Mouse (Mus musculus) MEL (cell line): ENCODE measurements at regions not wholly inside any gene's neighbourhood (a gene's known extent, or its start where the extent isn't known, plus 50 kb on each side); places are given as distances from the start of the nearest gene placed in this dataset.

Experiments used
- CTCF ChIP-seq, 3 experiments: IDR thresholded peaks in 2 of 3; conservative IDR thresholded peaks in 1 of 3; 2 replicates each; pipeline ENCODE4 v1.5.1; 2011 to 2012; ENCODE audit warnings: low read length in 3 of 3, low read depth in 2 of 3, mild to moderate bottlenecking in 2 of 3, improper control_type of control experiment in 1 of 3, inconsistent platforms in 1 of 3, mixed read lengths in 1 of 3, moderate library complexity in 1 of 3; ENCODE audit not compliant: control insufficient read depth in 1 of 3, insufficient read depth in 1 of 3, poor library complexity in 1 of 3, severe bottlenecking in 1 of 3
- EP300 ChIP-seq, 2 experiments: IDR thresholded peaks; 2 replicates each; pipeline ENCODE4 v1.6.1; 2011; ENCODE audit warnings: improper control_type of control experiment in 2 of 2, low read length in 2 of 2, low read depth in 1 of 2, mild to moderate bottlenecking in 1 of 2
- JUND ChIP-seq: IDR thresholded peaks from 2 replicates; pipeline ENCODE4 v1.6.1; 2011; ENCODE audit warnings: low read depth, mild to moderate bottlenecking, improper control_type of control experiment, low read length
- MYC ChIP-seq: IDR thresholded peaks from 2 replicates; pipeline ENCODE4 v1.6.1; 2011; ENCODE audit warnings: low read depth, mild to moderate bottlenecking, low read length, improper control_type of control experiment, moderate library complexity
- NELFE ChIP-seq: IDR thresholded peaks from 2 replicates; pipeline ENCODE4 v1.6.1; 2011; ENCODE audit warnings: low read depth, low read length, improper control_type of control experiment
- POLR2A ChIP-seq, 2 experiments: IDR thresholded peaks; 2 replicates each; pipeline ENCODE4 v1.6.1; 2011 to 2012; ENCODE audit warnings: low read length in 2 of 2, mild to moderate bottlenecking in 2 of 2, control low read depth in 1 of 2, improper control_type of control experiment in 1 of 2, low read depth in 1 of 2, moderate library complexity in 1 of 2; ENCODE audit not compliant: control insufficient read depth in 1 of 2, insufficient read depth in 1 of 2, poor library complexity in 1 of 2
- RAD21 ChIP-seq: IDR thresholded peaks from 2 replicates; pipeline ENCODE4 v1.6.1; 2011; ENCODE audit warnings: mild to moderate bottlenecking, low read depth, low read length, improper control_type of control experiment
- TAL1 ChIP-seq: IDR thresholded peaks from 2 replicates; pipeline ENCODE4 v1.6.1; 2012; ENCODE audit warnings: mild to moderate bottlenecking, inconsistent platforms, low read length, moderate library complexity, mixed read lengths
- UBTF ChIP-seq: IDR thresholded peaks from 2 replicates; pipeline ENCODE4 v1.6.1; 2012; ENCODE audit warnings: low read depth, mild to moderate bottlenecking, inconsistent platforms, low read length, improper control_type of control experiment, moderate library complexity, borderline replicate concordance; ENCODE audit not compliant: insufficient read depth
- ZC3H11A ChIP-seq: IDR thresholded peaks from 2 replicates; pipeline ENCODE4 v1.6.1; 2012; ENCODE audit warnings: low read depth, mild to moderate bottlenecking, inconsistent platforms, low read length, improper control_type of control experiment

GRCm38 (mm10) chr1:157013669-157014048 lies 74.2 kb upstream of the Ralgps2 start:
- TF ChIP-seq POLR2A (IDR thresholded peaks at IDR 0.05; ENCODE audit: control insufficient read depth in 1 of 2, insufficient read depth in 1 of 2, low read depth in 1 of 2, low read length in 2 of 2, poor library complexity in 1 of 2), result no peak
- no peak for TF ChIP-seq CTCF (IDR thresholded peaks at IDR 0.05 in 2 of 3, conservative IDR thresholded peaks at IDR 0.05 in 1 of 3; ENCODE audit: control insufficient read depth in 1 of 3, insufficient read depth in 1 of 3, low read depth in 2 of 3, low read length in 3 of 3, poor library complexity in 1 of 3, severe bottlenecking in 1 of 3)
- TF ChIP-seq NELFE, result no peak
- TF ChIP-seq JUND, result no peak
- no peak for TF ChIP-seq MYC
- no peak for TF ChIP-seq UBTF
- no peak for TF ChIP-seq RAD21
- TF ChIP-seq EP300 (IDR thresholded peaks at IDR 0.05; ENCODE audit: low read depth in 1 of 2, low read length in 2 of 2), result no peak
- no peak for TF ChIP-seq TAL1
- TF ChIP-seq ZC3H11A, result no peak
